Mouse (Mus musculus): ENCODE measurements around the gene Ctsh.
"Not testable (repeated sequence)": the region's sequence is repeated elsewhere in the genome, so short reads cannot be mapped to it uniquely, and the experiment has no call there.

Gene Ctsh

DNA sequence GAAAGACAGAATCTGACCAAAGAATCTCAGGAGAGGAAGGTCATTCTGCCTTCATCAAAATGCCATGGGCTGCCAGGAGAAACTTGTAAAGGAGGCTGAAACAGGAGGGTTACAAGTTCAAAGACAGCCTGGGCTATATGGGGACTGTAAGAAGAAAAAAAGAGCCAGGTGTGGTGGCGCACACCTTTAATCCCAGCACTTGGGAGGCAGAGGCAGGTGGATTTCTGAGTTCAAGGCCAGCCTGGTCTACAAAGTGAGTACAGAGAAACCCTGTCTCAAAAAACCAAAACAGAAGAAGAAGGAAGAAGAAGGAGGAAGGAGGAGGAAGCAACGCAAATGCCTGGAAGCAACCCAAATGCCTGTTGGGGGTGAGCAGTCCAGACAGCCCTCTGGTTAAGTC is at the start of gene Ctsh:
TSS of gene Ctsh (plus strand) at position 301 of the 400 bp plus-strand sequence.
- no peak for DNase-seq (ENCODE audit: low read depth, low spot score)

DNA sequence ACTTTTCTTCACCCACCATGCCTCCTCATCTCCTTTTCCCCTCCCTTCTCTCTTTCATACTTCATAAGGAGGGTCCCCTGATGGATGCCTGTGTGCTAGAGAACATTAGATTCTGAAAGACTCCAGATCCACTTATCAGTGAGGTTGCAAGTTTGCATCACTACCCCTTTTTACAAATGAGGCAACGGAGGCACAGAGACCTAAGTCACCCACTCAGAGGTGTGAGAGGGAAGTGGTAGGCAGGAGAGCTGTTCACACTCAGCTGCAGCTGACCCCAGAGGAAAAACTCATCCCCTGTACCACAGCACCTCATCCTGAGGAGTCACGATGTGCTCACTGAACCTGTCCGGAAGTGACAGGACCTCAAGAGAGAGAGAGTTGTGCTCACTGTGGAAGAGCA is 47.5 kb upstream of the Ctsh start:
- no peak for DNase-seq (ENCODE audit: low read depth, low spot score)

DNA sequence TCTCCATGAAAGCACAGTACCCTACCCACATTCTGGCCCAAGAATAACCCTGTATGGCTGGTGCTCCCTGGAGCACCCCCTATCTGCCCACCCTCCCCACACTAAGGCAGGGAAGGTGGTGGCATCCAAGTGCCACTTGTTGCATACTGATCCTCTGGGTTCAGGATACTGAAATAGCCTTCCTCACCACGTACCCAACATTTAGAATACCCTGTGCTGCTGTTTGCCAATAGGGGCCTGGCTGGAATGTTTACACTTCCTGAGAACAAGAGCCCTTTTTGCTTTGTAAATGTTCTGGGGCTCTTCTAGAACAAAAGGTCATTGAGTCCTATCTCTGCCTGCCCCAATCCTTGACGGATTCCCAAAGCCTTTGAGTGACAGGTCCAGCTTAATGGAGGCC is 46.9 kb upstream of the Ctsh start:
- no peak for DNase-seq (ENCODE audit: low read depth, low spot score)

DNA sequence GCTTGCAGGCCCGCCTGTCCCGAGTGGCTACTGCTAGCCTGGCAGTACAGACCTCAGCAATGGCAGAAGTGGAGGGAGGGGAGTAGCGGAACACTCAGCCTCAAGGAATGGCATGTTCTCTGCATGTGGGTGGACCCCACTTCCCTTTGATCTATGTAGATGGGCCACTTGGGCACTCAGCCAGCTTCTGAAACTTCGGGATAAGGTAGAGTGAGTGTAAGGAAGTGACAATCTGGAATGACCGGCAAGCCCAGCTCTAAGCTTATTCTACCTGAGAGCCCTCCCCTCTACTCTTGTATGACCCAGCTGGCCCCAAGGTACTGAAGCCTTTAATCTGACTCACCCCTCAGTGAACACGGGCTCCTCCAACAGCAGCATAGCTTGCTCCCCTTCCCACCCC is 45.8 kb upstream of the Ctsh start:
- DNase-seq (ENCODE audit: low read depth, low spot score): no peak

DNA sequence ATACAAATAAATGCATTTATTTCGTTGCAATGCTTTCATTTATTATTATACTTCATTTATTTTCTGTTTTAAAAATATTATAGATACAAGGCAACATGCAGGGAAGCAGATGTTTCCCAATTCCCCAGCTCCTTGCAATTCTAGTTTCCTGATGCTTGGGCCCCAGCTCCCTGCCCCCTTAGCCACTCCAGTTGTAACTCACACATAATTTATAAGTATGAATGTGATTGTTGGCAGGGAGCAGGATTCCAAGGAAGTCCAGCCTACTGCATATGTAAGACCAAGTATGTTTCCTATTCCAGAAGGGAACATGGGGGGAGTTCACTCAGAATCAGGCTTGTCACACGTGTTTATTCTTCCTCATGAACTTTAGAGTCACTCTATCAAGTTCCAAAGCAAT is 42.1 kb upstream of the Ctsh start:
- no peak for DNase-seq (ENCODE audit: low read depth, low spot score)

DNA sequence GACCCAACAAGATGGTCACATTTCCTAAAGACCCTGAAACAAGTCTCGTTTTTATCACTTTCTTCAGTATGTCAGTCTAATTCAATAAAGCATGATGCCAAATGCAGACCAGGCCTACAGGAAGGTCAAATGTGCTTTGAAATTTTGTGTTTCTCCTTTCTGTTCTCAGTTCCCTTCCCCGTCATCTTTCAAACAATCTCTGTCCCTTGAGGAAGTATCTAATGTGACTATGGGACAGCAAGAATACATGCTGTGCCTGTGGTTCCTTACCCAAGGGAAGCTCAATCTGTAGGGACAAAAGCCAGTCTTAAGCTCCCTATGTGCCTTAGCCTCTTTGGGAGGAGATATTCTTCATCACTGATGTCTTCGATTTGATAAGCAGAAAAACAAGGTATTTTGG is 39.3 kb upstream of the Ctsh start:
- DNase-seq (ENCODE audit: low read depth, low spot score): no peak

DNA sequence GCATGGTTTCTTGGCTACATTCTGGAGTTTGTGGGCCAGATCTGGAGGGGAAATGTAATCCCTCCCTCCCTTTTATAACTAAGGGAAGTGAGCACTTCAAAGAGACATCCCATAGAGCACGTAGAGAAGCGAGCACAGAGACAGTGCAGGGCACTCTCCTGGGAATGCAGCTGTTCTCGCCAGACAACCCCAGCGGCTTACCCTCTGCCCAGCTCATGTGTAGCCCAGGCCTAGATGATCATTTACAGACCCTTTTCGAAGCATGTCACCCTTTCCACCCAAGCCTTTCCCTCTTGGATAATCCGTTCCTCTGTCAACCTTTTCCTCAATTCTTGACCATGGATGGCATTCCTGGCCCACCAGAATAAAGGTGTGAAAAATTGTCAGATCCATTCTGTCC is 37.7 kb upstream of the Ctsh start:
- no peak for DNase-seq (ENCODE audit: low read depth, low spot score)

DNA sequence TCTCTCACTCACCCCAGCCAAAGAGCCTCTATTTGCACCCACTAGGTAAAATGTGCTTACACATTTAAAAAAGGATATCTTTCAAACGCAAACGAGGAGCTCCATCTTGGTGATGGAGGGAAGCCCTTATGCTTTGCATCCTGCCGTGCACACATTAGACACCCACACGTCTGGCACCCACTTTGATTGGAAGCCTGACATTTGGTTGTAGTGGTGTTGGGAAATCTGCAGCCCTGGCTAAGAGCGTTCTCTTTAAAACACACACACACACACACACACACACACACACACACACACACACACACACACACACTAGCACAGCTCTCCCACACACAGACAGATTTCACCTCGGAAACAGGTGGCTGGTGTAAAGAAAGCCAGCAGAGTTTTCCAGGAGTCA is 33.1 kb upstream of the Ctsh start:
- DNase-seq (ENCODE audit: low read depth, low spot score): no peak

DNA sequence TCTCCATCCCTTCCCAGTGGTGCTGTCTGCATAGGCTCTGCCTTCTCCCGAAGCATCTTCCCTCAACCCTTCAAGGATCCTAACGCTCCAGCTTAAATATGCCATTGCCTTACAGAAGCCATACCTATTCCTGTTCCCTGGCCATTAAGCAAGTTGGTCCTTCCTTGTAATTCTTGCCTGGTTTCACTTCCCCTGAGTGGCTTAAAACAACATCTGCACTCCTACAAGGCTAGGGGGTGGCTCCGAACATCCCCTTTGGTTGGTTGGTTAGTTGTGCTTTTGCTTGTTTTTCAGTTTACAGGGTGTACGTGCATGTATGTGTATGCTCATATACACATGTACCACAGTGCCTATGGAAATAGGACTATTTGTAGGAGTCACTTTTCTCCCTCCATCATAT is 32.5 kb upstream of the Ctsh start:
- DNase-seq (ENCODE audit: low read depth, low spot score): no peak

DNA sequence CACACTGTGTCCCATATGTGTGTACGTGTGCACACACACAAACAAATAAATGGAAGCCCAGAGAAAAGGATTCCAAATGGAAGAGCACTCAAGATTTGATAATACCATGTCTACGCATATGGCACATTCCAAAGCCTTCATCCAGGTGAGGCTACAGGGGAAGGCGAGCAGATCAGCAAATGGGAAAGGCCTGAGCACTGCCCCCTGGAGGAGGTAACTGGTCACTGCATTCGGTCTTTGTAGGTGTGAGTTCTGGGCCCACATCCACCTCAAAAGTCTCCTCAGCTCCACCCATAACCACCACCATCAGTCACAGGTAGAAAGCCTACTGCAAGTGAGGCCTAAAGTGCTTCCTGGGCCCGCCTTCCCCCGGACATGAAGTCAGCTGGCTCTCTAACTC is 26.2 kb upstream of the Ctsh start:
- no peak for DNase-seq (ENCODE audit: low read depth, low spot score)

DNA sequence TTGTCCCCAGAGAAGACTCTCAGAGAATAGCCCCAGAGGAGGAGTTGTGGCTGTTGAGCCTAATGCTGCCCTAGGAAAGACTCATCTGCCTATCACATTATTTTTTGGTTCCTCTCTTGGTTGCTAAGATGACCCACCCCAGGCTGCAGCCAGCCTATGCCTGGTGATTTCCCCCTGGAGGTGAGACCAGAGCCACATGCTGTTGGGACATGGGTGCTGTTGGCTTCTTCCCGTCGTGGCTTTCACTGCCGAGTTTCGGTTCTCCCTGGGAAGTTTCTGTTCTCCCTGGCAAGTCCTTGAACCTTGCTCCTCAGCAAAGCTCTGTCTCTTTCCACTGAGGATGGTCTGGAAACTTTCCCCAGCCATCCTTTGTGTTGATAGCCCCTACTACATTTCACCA is 20.0 kb upstream of the Ctsh start:
- no peak for DNase-seq (ENCODE audit: low read depth, low spot score)

DNA sequence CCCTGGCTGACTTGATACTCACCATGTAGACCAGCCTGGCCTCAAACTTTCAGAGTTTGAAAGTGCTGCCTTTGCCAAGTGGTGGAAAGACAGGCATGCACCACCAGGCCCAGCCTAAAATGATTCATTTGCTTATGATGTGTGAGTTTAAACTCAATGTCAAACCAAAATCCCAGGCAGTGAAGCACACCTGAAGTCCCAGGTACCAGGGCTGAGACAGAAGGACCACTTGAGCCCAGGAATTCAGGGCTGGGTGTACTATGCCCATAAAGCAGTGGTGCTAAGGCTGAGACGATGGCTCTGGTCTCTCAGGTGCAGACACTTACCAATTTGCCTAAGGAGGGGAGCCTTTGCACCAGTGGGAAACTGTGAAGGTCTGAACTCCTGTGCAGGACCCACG is 18.8 kb upstream of the Ctsh start:
- no peak for DNase-seq (ENCODE audit: low read depth, low spot score)

DNA sequence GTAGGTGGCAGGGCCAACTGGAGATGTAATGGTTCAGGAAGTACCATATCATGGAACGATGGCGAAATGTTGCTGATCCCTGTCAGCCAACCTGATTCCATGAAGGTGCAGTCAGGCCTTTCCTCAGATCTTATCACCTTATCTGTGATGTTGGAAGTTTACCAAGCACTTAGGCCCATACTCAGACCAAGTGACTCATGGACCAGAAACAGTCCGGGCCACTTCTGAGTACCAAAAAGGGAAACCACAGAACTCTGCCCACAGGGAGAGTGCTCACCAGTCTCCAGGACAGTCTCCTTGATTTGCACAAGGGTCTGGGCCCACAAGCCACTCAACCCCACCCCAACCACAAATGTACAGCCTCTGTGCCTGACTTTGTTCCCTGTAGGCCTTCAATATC is 18.2 kb upstream of the Ctsh start:
- DNase-seq (ENCODE audit: low read depth, low spot score): no peak

DNA sequence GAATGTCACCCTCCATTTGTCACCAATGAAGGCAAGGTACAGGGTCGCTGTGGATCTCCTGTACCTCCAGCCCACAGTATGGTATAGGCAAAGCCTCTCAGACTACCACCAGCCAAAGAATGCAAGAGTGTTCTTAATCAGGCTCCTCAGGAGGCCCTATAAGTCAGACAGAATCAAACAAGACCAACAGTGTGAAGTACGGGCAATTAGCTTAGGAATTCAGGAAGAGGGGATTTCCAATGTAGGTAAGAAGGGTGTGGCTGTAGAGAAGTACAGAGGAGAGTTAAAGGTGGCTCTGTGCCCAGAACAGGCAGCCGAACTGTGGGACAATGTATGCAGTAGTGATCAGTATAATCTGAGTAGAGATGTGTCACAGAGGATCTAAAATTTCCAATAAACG is 17.6 kb upstream of the Ctsh start:
- DNase-seq (ENCODE audit: low read depth, low spot score): no peak

DNA sequence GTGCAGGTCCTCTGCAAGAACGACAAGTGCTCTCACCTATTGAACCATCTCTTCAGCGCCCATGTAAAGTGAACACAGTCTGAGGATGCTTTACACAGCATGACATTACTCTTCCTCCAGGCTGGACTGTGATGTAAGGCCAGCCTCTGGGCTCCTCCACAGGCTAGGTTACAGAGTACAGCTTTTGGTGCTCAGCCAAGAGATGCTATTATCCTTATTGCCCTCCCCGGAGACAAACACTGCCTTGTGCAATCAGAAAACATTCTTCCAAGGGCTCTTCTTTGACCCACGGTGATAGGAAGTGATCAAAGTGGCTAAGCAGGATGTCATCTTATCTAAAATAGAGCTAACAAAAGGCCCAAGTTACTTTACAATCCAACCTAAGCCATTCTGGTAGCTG is 15.4 kb upstream of the Ctsh start:
- no peak for DNase-seq (ENCODE audit: low read depth, low spot score)

DNA sequence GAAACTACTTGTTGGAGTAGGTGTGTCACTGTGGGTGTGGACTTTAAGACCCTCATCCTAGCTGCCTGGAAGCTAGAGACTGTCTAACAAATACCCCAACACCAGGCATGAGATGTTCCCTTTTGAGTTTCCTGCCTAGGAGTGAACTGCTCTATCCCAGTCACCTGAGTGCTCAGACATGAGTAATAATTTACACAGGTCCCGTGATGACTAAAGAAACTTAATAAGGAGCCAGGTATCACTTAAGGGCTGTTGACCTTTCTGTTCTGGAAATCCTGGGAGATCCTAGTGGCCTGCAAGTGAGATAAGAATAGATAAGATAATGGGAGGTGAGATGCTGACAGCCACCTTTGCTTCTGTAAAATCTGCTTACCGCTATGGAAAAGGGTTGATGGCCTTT is 13.0 kb upstream of the Ctsh start:
- DNase-seq (ENCODE audit: low read depth, low spot score): no peak

DNA sequence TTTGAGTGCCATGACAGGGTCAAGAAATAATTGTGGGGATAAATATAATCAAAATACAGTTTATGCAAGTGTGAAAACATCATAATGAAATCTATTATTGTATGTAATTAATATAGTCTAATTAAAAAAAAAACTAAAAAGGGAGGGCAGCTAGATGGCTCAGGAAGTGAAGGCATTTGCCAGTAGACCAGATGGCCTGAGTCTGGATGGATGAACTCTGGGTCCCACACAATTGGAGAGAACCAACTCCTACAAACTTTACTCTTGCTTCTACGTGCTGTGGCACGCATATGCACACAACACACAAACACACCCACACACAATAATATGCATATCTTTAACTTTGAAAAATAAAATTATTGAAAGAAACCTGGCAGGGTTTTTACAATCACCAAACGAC is 12.4 kb upstream of the Ctsh start:
- no peak for DNase-seq (ENCODE audit: low read depth, low spot score)

DNA sequence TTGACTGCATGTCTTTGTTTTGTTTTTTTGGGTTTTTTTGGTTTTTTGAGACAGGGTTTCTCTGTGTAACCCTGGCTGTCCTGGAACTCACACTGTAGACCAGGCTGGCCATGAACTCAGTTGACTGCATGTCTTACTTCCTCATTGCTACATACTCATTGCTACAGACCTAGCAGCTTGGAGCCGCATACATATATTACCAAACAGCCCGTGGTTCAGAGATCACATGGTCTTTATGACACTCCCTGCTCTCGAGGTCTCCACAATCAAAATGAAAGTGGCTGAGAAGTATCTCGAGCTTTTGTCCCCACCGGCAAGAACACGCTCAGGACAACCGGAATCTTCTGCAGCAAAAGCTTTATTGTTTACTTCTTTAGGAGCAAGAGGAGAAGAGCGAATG is 11.0 kb upstream of the Ctsh start:
- DNase-seq (ENCODE audit: low read depth, low spot score): not testable (repeated sequence)

DNA sequence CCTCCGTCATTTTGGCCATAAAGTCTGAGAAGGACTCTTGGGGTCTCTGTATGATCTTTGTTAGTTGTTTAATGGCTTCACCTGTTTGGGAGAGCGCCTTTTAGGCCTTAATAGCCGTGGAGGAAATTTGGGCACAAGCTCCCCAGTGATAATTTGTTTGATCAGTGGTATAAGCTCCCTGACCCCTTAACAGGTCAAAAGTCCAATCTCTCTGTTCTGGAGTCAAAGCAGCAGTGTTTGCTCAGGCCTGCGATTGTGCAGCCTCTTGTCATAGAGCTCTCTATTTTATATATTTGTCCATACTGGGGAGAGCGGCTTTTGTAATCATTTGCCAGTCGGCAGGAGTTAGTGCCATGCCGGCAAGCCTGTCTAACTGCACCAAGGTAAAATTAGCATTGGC is 8.8 kb upstream of the Ctsh start:
- DNase-seq (ENCODE audit: low read depth, low spot score): no peak

DNA sequence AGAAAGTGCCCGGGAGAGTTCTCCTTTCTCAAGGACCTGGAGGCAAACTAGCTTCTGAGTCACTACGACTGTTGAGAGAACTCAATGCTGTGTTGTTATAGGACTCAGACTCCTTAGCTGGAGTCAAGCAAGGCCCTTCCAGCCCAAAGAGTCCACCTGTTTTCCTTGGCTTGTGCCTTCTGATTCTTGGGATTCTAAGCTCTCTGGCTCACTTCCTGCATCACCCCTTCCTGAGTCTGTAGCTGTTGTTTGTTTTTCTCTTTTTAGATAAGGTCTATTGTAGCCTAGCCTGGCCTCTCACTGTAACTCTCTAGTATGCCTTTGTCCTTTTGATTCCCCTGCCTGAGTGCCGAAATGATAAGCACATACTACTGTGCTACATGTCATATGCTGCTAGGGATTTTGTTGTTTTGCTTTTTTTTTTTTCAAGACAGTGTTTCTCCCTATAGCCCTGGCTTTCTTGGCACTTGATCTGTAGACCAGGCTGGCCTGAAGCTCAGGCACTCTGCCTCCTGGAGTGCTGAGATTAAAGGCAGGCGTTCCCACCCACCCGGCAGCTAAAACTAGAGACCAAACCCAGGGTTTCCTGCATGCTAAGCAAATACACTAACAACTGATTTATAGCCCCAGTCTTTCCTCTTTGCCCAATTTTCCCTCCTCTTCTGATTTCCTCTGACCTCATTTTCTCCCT is 5.9 kb upstream of the Ctsh start:
- no peak for DNase-seq (ENCODE audit: low read depth, low spot score)

DNA sequence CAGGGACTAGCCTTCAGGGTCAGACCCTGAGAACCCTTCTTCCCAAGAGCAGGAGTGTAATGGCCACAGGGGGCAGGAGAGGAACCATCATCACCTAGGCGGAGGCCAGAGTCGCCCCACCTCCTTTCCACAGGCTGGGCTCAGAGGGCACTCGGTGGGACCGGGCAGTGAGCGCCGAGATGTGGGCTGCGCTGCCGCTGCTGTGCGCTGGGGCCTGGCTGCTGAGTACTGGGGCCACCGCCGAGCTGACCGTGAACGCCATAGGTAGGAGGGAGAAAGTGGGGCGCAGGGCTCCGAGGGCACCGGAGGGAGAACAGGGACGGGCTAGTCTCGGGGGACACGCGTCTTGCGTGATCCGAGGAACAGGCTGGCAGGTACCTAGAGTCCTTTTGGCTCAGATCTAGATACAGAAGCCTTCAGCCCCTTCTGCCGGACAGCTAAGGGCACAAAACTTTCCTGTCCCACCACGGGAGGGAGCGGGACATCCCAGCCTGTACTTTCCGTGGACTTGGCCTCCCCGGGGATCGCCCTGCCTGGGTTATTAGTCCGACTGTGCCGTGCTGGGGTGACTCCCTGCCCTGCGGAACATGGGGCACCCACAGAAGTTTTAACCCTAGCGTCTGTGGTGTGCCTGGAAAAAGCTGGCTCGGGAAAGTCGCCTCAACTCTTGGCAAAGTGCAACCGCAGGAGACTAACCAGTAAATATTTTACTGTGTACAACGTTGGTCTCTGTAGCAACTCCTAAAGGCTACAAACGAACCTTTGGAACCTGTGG is 606 bp downstream of the Ctsh start:
- DNase-seq (ENCODE audit: low read depth, low spot score): peak; percentile 20

DNA sequence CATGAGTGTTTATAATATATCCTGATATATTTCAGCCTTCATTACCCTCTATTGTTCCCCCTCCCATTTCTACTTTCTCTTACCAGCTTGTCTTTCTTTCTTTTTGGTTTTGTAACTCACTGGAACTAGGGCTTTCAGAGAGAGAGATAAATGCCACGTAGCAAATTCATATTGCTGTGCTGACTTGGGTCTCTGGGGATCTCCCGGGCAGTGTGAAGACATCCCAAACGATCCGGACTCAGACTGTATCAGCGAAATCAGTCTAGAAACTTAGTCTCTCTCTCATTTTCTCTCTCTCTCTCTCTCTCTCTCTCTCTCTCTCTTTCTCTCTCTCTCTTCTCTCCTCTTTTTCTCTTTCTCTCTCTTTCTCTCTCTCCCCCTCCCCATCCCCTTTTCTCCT is 1.5 kb downstream of the Ctsh start:
- DNase-seq (ENCODE audit: low read depth, low spot score): no peak

DNA sequence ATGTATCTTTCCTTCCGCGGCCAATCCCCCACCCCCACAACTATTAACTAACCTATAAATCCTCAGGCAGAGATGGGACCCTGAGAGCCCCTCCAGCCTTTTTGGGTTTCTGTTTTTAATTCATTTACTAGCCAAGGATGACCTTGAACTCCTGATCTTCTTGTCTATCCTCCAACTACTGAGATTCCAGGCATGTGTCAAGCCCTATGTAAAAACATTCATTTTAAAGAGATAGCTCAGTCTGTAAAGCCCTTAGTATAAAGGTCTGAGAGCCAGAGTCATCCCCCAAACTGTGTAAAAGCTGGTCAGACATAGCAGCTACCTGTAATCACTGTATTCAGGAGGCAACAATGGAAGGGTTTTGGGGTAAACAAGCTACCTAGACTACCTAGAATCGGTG is 2.0 kb downstream of the Ctsh start:
- DNase-seq (ENCODE audit: low read depth, low spot score): no peak

DNA sequence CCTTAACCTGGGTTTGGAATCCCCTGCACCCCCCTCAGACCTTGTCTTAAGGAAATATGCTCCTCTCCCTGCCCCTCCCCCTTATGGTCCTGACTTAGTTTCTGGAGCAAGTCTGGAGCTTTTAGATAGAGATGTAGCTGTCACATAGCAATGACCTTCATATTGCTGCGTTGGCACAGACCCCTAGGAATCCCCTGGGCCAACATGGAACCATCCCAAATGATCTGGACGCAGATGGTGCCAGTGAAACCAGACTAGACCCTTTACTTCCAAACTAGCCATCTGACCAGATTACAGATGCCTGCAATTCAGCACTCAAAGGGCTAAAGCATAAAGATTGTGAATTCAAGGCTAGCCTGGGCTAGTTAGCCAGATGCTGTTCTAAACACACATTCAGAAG is 2.8 kb downstream of the Ctsh start:
- no peak for DNase-seq (ENCODE audit: low read depth, low spot score)

Data from WW6 (cell line).